Mouse (Mus musculus) lung, embryonic 16.5 days (tissue): ENCODE measurements around the gene Fads1. TPM values are rescaled to one million over a fixed set of nuclear protein-coding genes. Genes with fewer than 3 reads are reported as not detected.

ENCODE experiments used
- ATAC-seq: fragments of 200-750 bp; cut with Nextera tagmentation; 2 replicates; pipeline ENCODE4 v1.8.0; 2017; ENCODE audit warnings: low read depth, mild to moderate bottlenecking, moderate library complexity
- H3K27ac ChIP-seq: fragments of 300-500 bp; sonication (generic); 2 replicates; pipeline ENCODE4 v1.5.1; 2014; ENCODE audit warnings: mild to moderate bottlenecking, control low read depth, low read length
- H3K27me3 ChIP-seq: fragments of 300-500 bp; sonication (generic); 2 replicates; pipeline ENCODE4 v1.6.1; 2014; ENCODE audit warnings: low read depth, low read length, mixed read lengths; ENCODE audit not compliant: control insufficient read depth, insufficient read depth
- H3K36me3 ChIP-seq: fragments of 300-500 bp; sonication (generic); 2 replicates; pipeline ENCODE4 v1.6.1; 2014; ENCODE audit warnings: low read length; ENCODE audit not compliant: control insufficient read depth, insufficient read depth
- H3K4me1 ChIP-seq: fragments of 300-500 bp; sonication (generic); replicated peaks from 2 replicates; pipeline ENCODE4 v1.6.1; 2014; ENCODE audit warnings: low read length, mixed read lengths; ENCODE audit not compliant: control insufficient read depth, insufficient read depth
- H3K4me2 ChIP-seq: fragments of 300-500 bp; sonication (generic); 2 replicates; pipeline ENCODE4 v1.6.1; 2014; ENCODE audit warnings: low read depth, low read length, control low read depth
- H3K4me3 ChIP-seq: fragments of 300-500 bp; sonication (generic); 2 replicates; pipeline ENCODE4 v1.5.1; 2014; ENCODE audit warnings: mild to moderate bottlenecking, low read length, control low read depth
- H3K9ac ChIP-seq: fragments of 300-500 bp; sonication (generic); 2 replicates; pipeline ENCODE4 v1.6.1; 2014; ENCODE audit warnings: low read length, control low read depth
- H3K9me3 ChIP-seq: fragments of 300-500 bp; sonication (generic); 2 replicates; pipeline ENCODE4 v1.6.1; 2016; ENCODE audit warnings: low read length; ENCODE audit not compliant: control insufficient read depth
- WGBS: fragments of 180-500 bp; shearing (Covaris S2); extraction: QIAGEN DNeasy Blood & Tissue Kit; methylation state at CpG from one replicate; pipeline ENCODE4 v1.1.7; 2014; 5-methylcytosine and 5-hydroxymethylcytosine counted together
- polyA plus RNA-seq: library from polyadenylated mRNA; unstranded; fragments of >200 nt; fragmentation: Nextera tagmentation; extraction: Ambion mirVana; gene quantifications from 2 replicates; pipeline ENCODE4 v1.2.1, GENCODE M21; 2015

The Fads1 gene
- polyA plus RNA-seq, 1 experiment from 2014 or later, result 91.0 TPM

DNA sequence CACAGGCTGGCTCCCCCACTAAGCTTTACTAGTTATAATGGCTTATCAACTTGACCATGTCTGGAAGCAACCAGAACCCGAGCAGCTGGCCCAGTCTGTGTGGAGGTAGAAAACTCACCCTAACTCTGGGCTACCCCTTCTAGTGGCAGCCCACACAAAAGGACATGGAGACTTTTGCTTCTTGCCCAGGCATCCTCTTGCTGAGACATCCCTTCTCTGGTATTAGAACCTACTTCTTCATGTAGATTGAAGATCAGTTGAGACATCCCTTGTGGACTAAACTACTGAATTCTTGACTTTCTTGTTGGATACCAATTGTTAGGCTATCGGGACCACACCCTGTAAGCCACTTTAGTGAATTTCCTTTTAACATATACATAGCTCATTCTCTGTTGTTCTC lies 15.6 kb downstream of the Fads1 start:
- Histone ChIP-seq H3K36me3 (peaks cover 25% of the 10 kb centered on the region), H3K4me2 (no peak overlapping the region), H3K27ac (no peak overlapping the region), H3K4me3 (no peak overlapping the region), H3K4me1 (peaks cover 7% of the 10 kb centered on the region), H3K9me3 (no peaks in the 10 kb centered on the region), H3K27me3 (no peaks in the 10 kb centered on the region), H3K9ac (no peak overlapping the region)
- 71% methylated on average over 2 of the region's 2 CpGs for WGBS
- ATAC-seq, result no peak

DNA sequence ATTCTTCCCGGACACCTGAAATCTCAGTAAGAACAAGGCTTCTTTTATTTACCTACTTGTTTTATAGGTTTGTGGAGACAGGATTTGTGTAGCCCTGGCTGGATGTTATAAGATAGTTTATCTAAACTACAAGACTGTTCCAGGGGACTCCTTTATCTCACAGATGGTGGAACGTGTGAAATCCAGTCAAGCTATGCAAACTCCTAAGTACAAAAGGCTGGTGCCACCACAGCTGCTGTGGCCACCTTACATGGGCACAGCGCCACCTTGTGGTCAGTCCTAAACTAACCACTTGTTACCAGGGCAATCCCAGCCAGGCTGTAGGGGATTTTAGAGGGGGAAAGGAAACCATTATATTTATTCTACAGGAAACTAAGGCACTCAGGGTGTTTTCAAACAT lies 16.0 kb downstream of the Fads1 start:
- Histone ChIP-seq H3K27me3 (no peaks in the 10 kb centered on the region), H3K36me3 (peaks cover 22% of the 10 kb centered on the region), H3K27ac (no peak overlapping the region), H3K4me2 (no peak overlapping the region), H3K9ac (no peak overlapping the region), H3K4me3 (no peak overlapping the region), H3K9me3 (no peaks in the 10 kb centered on the region), H3K4me1 (peaks cover 7% of the 10 kb centered on the region)
- 24% methylated on average over 3 of the region's 3 CpGs for WGBS
- peak; percentile 22; the same call in 1 of the 2 replicates for ATAC-seq

- no peak; the same call in 1 of the 2 replicates for ATAC-seq
Observed at GRCm38 (mm10) chr19:10203146-10203847, 20.6 kb downstream of the Fads1 start.

GRCm38 (mm10) chr19:10203848-10204615 lies 21.3 kb downstream of the Fads1 start, which contains the start of the genes Tmem258 and Fen1:
TSS of gene Tmem258 (plus strand) at chr19:10204014.
TSS of gene Fen1 (minus strand) at chr19:10204169.
- peak within 1 kb of the TSS; percentile 72 for H3K4me3 ChIP-seq
- H3K27ac ChIP-seq, result peak within 1 kb of the TSS; percentile 79
- H3K36me3 ChIP-seq, result peaks cover 26% of the 10 kb centered on the region
- H3K9me3 ChIP-seq, result no peaks in the 10 kb centered on the region
- H3K9ac ChIP-seq, result peak within 1 kb of the TSS; percentile 80
- H3K4me1 ChIP-seq, result peaks cover 13% of the 10 kb centered on the region
- ATAC-seq, result peak; percentile 94
- under 1% methylated on average over 40 of the region's 40 CpGs for WGBS
- no peaks in the 10 kb centered on the region for H3K27me3 ChIP-seq
- H3K4me2 ChIP-seq, result peak within 1 kb of the TSS; percentile 76

More at GRCm38 (mm10) chr19:10203146-10203847, 20.6 kb downstream of the Fads1 start:
- Histone ChIP-seq H3K36me3 (peaks cover 23% of the 10 kb centered on the region), H3K27me3 (no peaks in the 10 kb centered on the region), H3K4me3 (peak overlapping the region; percentile 72), H3K27ac (peak overlapping the region; percentile 79), H3K4me2 (peak overlapping the region; percentile 76), H3K9me3 (no peaks in the 10 kb centered on the region), H3K9ac (peak overlapping the region; percentile 80), H3K4me1 (peaks cover 13% of the 10 kb centered on the region)
- WGBS, result 1% methylated on average over 23 of the region's 23 CpGs

- Histone ChIP-seq H3K9me3 (no peaks in the 10 kb centered on the region), H3K4me1 (peaks cover 13% of the 10 kb centered on the region), H3K9ac (peak overlapping the region; percentile 80), H3K36me3 (peaks cover 28% of the 10 kb centered on the region), H3K27me3 (no peaks in the 10 kb centered on the region), H3K27ac (peak overlapping the region; percentile 79), H3K4me2 (peak overlapping the region; percentile 76), H3K4me3 (peak overlapping the region; percentile 72)
- 1% methylated on average over 5 of the region's 5 CpGs for WGBS
- peak; percentile 64 for ATAC-seq
Observed at GRCm38 (mm10) chr19:10204616-10205001, 21.9 kb downstream of the Fads1 start.

- WGBS, result 57% methylated on average over 6 of the region's 6 CpGs
- Histone ChIP-seq H3K27ac (peak overlapping the region; percentile 40), H3K9ac (peak overlapping the region; percentile 80), H3K4me3 (peak overlapping the region; percentile 72; the same call in 1 of the 2 replicates), H3K4me2 (peak overlapping the region; percentile 76), H3K36me3 (peaks cover 26% of the 10 kb centered on the region), H3K4me1 (peaks cover 13% of the 10 kb centered on the region), H3K27me3 (no peaks in the 10 kb centered on the region), H3K9me3 (no peaks in the 10 kb centered on the region)
- ATAC-seq, result no peak
Observed at GRCm38 (mm10) chr19:10205051-10205450, 22.4 kb downstream of the Fads1 start.

- Histone ChIP-seq H3K36me3 (peaks cover 16% of the 10 kb centered on the region), H3K27me3 (no peaks in the 10 kb centered on the region), H3K4me1 (peaks cover 6% of the 10 kb centered on the region; the same call in 1 of the 2 replicates), H3K27ac (no peak overlapping the region), H3K9ac (no peak overlapping the region), H3K9me3 (no peaks in the 10 kb centered on the region), H3K4me3 (no peak overlapping the region), H3K4me2 (no peak overlapping the region)
- WGBS, result 72% methylated on average over 3 of the region's 3 CpGs
- ATAC-seq, result no peak
Observed at GRCm38 (mm10) chr19:10208851-10209250, 26.2 kb downstream of the Fads1 start.

GRCm38 (mm10) chr19:10210885-10211284 lies 28.2 kb downstream of the Fads1 start:
- H3K4me2 ChIP-seq, result no peak overlapping the region
- 70% methylated on average over 4 of the region's 4 CpGs for WGBS
- no peak overlapping the region for H3K27ac ChIP-seq
- H3K27me3 ChIP-seq, result no peaks in the 10 kb centered on the region
- H3K4me3 ChIP-seq, result no peak overlapping the region
- no peaks in the 10 kb centered on the region for H3K4me1 ChIP-seq
- H3K36me3 ChIP-seq, result peaks cover 16% of the 10 kb centered on the region
- H3K9ac ChIP-seq, result no peak overlapping the region
- H3K9me3 ChIP-seq, result no peaks in the 10 kb centered on the region
- ATAC-seq, result no peak

- ATAC-seq, result no peak
- H3K4me1 ChIP-seq, result no peaks in the 10 kb centered on the region
- H3K9ac ChIP-seq, result no peak overlapping the region
- H3K4me2 ChIP-seq, result no peak overlapping the region
- H3K4me3 ChIP-seq, result no peak overlapping the region
- no peaks in the 10 kb centered on the region for H3K27me3 ChIP-seq
- H3K36me3 ChIP-seq, result peaks cover 9% of the 10 kb centered on the region
- no peak overlapping the region for H3K27ac ChIP-seq
- no peaks in the 10 kb centered on the region for H3K9me3 ChIP-seq
- WGBS, result 86% methylated on average over 10 of the region's 10 CpGs
Observed at GRCm38 (mm10) chr19:10213796-10214471, 31.2 kb downstream of the Fads1 start.
